Mouse (Mus musculus) gastrocnemius, adult 8-10 months (tissue): Measurements from ENCODE around the gene Napepld. TPM values are rescaled to one million over a fixed set of nuclear protein-coding genes. Genes with fewer than 3 reads are reported as not detected.
"Not testable (repeated sequence)": the region's sequence is repeated elsewhere in the genome, so short reads cannot be mapped to it uniquely, and the experiment has no call there.

Experiments used
- DNase-seq, 2 experiments: peaks; one replicate each; pipeline ENCODE4 v3.0.0; 2022; ENCODE audit warnings: low spot score in 2 of 2
- total RNA-seq, 4 experiments: library from RNA; stranded (reverse); gene quantifications; 2 replicates each; pipeline ENCODE4 v1.2.4; 2022

Napepld gene
- 10 to 100 TPM in 2 of 4 experiments, 1 to 10 TPM in 2; 8.3 to 10.4 (median 9.4) TPM for total RNA-seq

DNA sequence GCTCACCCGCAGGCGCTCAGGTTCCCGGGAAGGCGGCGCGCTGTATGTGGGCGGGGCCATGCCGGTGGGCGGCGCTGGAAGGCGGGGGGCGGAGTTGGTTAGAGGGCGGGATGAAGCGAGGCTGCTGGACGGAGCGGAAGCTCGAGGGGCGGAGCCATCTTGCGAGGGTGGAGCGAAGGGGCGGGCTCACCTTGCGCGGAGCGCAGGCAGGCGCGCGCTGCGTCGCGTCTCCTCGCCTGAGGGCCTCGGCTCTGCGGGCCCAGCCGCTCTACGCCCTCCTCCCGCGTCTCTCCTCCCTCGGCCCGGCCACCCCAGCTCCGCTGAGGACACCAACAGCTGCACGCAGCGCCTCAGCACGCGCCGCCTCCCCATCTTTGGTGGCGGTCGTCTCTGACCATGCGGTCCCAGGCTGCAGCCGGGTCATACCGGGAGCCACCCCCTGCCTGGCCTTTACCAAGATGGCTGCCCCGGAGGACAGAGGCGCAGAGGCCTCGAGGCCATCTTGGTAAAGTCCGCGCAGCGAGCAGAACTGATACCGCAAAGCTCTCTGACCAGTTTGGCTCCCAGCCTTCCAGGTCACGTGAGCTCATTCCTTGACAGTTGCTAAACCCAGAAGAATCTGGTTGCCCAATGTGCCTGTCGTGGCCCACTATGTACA lies at the start of gene Napepld:
Gene Napepld, minus strand, starts transcription at position 46 of the 658 bp plus-strand sequence.
- peak; percentile 98 for DNase-seq

GRCm38 (mm10) chr5:21745966-21746365 lies 44.8 kb upstream of the Napepld start:
- DNase-seq: no peak

DNA sequence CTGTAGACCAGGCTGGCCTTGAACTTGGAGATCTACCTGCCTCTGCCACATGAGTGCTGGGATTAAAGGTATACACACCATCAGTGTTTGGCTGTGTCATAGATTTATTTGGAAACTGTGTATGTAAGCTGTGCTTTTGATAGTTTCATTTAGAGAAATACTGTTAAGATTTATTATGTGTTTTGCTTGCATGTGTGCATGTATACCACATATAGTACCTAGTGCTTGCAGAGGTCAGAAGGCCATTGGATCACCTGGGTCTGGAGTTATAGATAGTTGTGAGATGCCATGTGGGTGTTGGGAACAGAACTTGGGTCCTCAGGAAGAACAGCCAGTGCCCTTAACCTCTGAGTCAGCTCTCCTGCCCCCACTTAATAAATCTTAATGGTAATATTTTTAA lies 43.5 kb upstream of the Napepld start:
- DNase-seq: no peak

DNA sequence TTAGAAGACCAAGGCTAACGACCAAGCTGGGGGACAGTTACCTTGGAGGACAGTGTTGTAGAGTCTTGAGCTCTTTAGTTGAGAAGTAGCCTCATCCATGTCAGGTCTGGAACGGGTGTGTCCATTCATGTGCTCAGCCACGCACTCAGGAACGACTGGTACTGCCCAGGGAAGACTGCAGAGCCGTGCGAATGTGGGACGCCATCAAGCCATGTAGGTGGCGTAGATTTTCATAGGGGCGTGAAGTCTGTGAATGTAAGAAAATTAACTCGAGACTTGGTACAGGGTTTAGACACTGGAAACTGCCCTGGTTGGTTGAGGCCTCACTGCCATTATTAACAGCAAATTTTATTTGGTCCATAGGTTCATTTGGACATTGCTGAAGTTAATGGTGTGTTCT lies 42.4 kb upstream of the Napepld start:
- no peak for DNase-seq

DNA sequence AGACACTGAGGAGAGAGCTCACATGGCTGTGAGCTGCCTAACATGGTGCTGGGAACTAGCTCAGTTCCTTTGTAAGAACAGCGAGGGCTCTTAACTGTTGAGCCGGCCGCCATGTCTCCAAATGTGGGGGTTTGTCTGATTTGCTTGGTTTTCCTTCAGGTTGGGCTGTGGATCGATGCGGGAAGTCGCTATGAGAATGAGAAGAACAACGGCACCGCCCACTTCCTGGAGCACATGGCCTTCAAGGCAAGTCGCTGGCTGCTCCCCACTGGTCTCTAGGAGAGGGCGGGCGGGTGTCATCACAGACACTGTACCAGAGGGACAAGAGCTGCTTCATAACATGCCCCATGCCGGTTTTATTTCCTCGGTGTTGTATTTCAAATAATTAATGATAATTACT lies 38.7 kb upstream of the Napepld start:
- DNase-seq: no peak

DNA sequence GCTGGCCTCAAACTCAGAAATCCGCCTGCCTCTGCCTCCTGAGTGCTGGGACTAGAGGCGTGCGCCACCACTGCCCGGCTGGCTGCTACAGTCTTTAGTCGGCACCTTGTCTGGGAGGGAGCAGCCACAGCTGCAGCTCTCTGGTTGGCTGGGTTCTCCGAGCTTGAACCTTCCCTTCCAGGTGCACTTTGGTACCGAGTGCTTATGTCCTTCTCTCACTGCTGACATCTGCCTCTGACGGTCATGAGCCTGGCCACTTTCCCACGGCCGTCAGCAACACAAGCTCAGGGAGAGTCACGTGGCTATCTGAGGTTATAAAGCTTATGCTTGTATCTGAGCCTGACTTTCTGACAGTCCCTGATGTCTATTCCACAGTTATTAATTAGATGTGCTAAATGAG lies 37.9 kb upstream of the Napepld start:
- DNase-seq: no peak

GRCm38 (mm10) chr5:21737620-21738019 lies 36.4 kb upstream of the Napepld start:
- no peak for DNase-seq

DNA sequence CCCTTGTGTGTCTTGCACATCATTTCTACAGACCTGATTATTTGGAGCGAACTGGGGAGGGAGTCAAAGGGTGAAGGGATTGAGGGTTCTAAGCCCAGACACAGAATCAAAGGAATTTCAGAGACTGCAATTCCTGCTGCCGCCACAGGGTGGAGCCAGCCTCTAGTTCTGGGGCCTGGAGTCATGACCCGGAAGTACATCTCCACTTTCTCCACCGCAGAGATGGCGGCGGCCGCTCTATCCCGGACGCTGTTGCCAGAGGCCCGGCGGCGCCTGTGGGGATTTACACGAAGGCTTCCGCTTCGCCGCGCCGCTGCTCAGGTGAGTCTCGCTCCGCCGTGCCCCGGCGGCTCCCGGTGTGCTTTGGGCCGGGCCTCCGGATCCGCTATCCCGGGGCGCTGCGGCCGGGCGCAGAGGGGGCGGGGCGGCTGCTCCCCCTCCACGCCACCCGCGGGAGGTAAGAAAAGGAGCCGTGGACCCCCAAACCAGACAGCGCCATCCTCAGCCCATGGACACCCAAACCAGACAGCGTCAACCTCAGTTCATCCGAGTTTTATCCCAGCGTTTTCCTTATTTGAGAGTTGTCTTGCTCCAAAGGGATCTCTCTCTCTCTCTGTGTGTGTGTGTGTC lies 35.9 kb upstream of the Napepld start, which contains the start of gene Pmpcb:
Gene Pmpcb, plus strand, starts transcription at position 186 of the 630 bp plus-strand sequence.
- peak; percentile 79 to 81 for DNase-seq

- no peak for DNase-seq
These were observed 34.9 kb upstream of the Napepld start for GRCm38 (mm10) chr5:21736046-21736445.

DNA sequence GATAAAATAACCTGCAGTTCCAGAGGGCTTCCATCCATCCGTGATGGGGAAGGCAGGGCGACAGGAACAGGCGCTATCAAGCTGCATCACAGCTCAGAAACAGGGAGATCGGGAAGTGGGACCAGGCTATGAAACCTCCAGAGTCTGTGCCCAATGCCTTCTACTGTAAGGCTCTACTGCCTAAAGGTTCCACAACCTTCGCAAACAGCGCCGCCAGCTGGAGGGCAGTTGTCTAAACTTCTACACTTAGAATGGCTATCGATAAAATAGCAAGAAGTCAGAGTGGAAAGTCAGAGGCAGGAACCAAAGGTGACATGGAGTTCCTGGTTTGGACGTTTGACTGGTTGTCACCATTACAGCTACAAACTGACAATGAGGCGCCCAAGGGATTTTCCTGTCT lies 34.4 kb upstream of the Napepld start:
- DNase-seq: peak; percentile 26 to 50

- no peak for DNase-seq
These were observed 33.9 kb upstream of the Napepld start for GRCm38 (mm10) chr5:21735100-21735499.

- DNase-seq: no peak
These were observed 31.7 kb upstream of the Napepld start for GRCm38 (mm10) chr5:21732930-21733329.

DNA sequence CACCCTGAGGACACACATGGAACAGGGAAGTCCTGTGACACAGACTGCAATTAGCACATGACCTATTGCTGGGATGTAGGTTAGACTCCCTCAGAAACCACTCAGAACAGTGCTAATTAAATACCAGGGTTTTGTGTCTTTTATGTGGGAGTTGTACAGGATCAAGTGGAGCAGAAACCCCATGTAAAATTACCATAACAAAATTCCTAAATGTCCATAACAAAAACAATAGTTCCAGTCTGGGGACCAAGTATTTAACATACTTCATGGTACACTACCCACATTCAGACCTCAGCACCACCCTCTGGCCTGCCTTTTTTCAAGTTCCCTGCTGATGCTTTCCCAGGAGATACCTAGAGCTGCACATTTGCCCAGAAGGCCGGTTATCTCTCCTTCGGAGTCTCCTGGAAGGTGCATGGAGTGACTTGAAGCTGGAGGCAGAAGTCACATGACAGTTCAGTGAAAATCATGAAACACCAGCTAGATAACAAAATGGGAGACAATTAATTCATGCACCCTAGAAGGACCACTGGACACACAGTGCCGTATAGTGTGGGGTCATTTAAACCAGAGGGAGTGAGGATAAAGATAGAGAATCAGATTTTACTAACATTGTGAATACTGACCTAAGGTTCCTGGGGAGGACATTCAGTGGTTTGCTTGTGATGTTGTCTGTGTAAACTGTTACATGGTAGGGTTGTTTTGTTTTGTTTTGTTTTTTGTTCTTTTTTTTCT lies 31.1 kb upstream of the Napepld start:
- DNase-seq: no peak

- DNase-seq: no peak
These were observed 27.9 kb upstream of the Napepld start for GRCm38 (mm10) chr5:21729107-21729506.

DNA sequence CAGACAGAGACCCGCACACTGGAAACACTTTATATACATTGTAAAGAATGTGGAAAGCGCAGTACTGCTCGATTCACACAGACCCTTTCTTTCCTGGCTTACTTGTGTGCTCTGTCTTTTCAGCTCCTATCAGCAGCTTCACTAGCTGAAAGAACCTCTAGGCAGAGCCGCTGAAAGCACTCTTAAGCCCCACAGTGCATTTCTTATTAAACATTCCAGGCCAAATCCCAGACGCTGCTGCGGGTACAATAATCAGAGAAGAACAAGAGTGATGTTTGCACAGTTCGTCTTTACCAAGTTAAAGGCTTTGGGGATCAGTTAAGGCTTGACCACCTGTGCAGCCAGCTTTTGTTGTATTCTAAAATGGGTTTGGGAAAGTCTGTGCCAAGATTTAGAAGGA lies 23.7 kb upstream of the Napepld start:
- DNase-seq: no peak

DNA sequence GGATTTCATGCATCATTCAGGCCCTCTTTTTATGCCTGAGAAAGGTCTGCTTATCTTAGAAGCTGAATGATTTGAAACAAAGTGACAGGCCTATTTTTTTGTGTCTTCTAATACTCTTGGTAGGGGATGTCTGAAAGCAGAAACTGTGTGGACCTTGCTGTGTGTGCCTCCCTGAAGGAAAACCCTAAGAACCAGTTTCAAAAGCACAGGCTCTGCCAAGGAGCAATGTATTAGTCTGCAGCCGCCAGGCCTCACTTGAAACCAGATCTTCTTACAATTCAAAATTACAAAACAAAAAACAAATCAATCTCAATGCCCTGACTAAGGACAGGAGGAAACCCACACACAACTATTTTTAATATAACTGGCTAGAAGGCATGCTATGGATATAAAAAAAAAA lies 23.2 kb upstream of the Napepld start:
- DNase-seq: no peak

GRCm38 (mm10) chr5:21719209-21719608 lies 18.0 kb upstream of the Napepld start:
- no peak for DNase-seq

DNA sequence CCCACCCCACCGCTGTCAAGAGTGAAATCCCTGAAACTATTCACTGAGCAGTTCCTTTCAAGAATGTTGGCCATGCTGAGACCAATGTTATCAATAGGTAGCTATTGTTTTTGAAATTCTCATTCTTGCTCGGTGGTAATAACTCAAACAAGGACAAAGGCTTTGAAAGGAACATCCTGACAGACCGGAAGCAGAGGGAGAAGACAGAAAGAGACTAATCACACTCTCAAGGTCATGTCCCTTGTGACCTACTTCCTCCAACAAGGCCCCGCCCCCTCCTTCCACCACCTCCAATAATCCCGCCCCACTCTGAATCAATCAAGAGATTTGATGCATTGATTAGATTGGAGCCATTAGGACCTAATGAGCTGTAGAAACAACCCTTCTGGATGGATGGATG lies 17.4 kb upstream of the Napepld start:
- DNase-seq: no peak

- DNase-seq: no peak
These were observed 16.0 kb upstream of the Napepld start for GRCm38 (mm10) chr5:21717165-21717715.

- DNase-seq: no peak
These were observed 13.3 kb upstream of the Napepld start for GRCm38 (mm10) chr5:21714447-21714846.

DNA sequence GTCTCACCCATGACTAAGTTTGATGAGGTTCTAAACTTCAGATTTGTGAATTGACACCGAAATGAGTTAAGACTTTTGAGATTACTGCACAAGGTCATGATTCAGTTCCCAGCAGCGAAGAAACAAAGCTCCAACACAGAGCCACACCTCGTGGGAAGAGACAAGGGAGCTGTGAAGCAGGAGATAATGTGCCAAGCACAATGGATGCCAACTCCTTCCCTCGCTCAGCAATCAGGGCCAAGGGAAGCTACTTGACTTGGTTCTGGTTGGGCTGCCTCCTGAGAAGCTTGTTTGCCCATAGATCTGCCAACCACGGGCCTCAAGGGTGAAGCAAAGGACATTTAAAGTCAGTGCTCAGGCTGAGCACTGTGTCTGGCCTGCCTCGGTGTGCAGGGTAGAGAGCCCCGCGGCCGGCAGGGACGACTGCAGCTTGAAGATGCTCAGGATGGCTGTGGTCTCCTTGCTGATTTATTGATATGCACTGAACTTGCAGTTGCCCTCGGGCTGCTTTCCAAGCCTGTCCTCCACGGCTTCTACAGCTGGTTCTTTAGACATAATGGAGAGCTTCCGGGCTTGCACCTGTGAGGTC lies 11.0 kb upstream of the Napepld start:
- no peak for DNase-seq

- not testable (repeated sequence) for DNase-seq
These were observed 6.8 kb upstream of the Napepld start for GRCm38 (mm10) chr5:21708011-21708410.
